Mouse (Mus musculus) testis, postnatal 10 days (tissue): ENCODE measurements around the gene Upk3bl.
A peak's percentile ranks its signal among the peaks of the same experiment; 100 is the strongest.
"Not testable (repeated sequence)": the region's sequence is repeated elsewhere in the genome, so short reads cannot be mapped to it uniquely, and the experiment has no call there.

Source experiments
- DNase-seq: peaks from one replicate; pipeline ENCODE4 v3.0.0; 2021; ENCODE audit warnings: low spot score

Upk3bl gene

GRCm38 (mm10) chr5:136045987-136046386 is 8.3 kb upstream of the Upk3bl start:
- peak; percentile 95 for DNase-seq

DNA sequence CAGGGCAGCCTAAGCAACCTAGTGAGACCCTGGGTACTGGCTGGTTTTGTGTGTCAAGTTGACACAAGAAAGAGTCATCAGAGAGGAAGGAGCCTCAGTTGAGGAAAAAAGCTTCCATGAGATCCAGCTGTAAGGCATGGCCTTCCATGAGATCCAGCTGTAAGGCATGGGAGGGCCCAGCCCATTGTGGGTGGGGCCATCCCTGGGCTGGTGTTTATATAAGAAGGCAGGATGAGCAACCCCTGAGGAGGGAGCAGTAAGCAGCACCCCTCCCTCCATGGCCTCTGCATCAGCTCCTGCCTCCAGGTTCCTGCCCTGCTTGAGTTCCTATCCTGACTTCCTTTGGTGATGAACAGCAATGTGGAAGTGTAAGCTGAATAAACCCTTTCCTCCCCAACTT is 5.8 kb upstream of the Upk3bl start:
- DNase-seq = not testable (repeated sequence)

- no peak for DNase-seq
Observed at GRCm38 (mm10) chr5:136049926-136050325, 4.4 kb upstream of the Upk3bl start.

DNA sequence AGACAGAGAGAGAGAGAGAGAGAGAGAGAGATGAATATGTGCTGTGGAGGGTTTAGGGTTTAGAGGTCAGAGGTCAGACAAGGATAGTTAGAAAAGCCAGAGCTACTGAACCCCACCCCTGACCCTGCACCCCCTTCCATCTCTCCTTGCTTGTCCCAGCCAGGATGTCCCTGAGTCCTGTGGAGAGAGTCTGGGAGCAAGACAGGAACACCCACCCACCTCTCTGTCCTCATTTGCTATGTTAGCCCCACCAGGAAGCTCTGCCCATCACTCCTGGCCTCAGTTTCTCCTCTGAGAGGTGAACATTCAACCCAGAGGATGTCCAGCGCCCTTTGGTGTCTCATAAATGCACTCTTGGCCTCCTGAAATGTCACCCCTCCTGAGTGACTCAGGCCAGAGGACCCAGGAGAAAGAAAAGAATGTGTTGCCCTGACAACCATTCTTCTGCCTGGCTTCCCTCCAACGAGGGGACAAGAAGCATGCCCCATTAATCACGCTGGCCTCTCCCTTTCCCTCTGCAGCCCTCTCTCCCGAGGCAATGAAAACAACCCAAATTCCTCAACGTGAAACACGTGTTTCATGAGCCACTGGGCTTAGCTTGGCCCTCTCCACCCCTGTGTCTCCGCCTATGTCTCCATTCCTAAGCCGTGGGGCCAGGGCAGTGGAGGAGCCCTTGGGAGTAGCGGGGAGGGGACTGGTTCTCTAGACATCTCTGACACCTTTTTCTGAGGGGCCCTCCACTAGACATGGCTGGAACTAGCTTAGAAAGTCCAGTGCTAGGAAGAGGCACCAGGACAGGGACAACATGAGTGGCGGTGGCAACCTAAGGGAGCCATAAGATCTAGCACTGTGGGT is 2.8 kb upstream of the Upk3bl start:
- no peak for DNase-seq

- DNase-seq = no peak
Observed at GRCm38 (mm10) chr5:136052861-136053655, 1.2 kb upstream of the Upk3bl start.

GRCm38 (mm10) chr5:136056062-136056461 is 1.8 kb downstream of the Upk3bl start:
- DNase-seq = no peak

GRCm38 (mm10) chr5:136057085-136057484 is 2.8 kb downstream of the Upk3bl start:
- DNase-seq = no peak

GRCm38 (mm10) chr5:136061567-136061966 is 7.3 kb downstream of the Upk3bl start:
- DNase-seq = peak; percentile 92

DNA sequence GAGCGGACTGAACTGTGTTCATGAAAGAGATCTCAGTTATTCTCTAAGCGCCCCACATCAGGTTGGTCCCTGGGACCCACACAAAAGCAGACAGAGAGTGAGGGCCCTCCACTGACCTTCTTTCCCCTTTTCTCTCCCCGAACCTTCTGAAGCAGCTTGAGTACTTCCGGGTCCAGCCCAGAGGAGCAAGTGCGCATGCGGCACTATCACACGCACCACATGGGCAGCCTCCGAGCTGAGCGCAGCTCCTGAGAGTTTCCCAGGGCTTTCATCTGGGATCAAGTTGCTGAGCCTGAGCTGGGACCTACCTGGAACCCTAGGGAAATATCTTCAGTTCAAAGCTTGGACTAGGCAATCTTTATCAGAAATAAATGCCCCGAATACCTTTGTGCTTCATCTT is 9.6 kb downstream of the Upk3bl start:
- no peak for DNase-seq

- DNase-seq = not testable (repeated sequence)
Observed at GRCm38 (mm10) chr5:136066404-136067148, 12.3 kb downstream of the Upk3bl start.

DNA sequence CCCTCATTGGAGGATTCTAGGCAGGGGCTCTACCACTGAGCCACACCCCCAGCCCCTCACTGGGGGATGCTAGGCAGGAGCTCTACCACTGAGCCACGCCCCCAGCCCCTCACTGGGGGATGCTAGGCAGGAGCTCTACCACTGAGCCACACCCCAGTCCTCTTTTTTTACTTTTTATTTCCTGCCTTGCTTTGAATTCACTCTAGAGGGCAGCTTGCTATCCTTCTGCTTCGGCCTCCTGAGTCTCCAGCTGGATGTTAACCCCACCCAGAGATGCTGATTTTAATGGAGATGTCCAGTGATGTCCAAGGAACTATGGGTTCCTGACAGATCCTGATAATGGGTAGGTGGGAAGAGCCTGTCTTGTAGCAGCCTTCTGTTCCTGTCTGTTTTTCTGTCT is 15.1 kb downstream of the Upk3bl start:
- DNase-seq = no peak

DNA sequence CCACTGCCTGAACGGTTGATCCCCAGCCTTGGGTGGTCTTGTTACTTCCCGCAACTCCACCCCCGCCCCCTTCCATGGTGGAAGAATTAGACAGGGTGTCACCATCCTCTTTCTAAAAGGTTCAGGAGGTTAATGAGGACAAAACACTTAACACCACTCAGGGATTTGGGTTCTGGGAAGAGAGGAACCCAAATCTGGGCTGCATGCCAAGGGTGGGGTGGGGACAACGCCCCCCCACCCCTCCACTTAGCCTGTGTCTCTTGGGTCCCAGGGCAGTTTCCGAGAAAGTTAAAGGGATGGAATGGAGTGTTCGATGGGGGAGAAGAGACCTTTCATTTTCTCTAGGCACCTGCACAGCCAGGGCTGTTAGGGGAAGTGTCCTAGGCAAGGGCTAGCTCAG is 18.8 kb downstream of the Upk3bl start:
- DNase-seq = no peak

GRCm38 (mm10) chr5:136073526-136073925 is 19.2 kb downstream of the Upk3bl start:
- DNase-seq = no peak

- DNase-seq = no peak
Observed at GRCm38 (mm10) chr5:136075076-136075475, 20.8 kb downstream of the Upk3bl start.

GRCm38 (mm10) chr5:136076284-136076683 is 22.0 kb downstream of the Upk3bl start:
- DNase-seq = no peak

DNA sequence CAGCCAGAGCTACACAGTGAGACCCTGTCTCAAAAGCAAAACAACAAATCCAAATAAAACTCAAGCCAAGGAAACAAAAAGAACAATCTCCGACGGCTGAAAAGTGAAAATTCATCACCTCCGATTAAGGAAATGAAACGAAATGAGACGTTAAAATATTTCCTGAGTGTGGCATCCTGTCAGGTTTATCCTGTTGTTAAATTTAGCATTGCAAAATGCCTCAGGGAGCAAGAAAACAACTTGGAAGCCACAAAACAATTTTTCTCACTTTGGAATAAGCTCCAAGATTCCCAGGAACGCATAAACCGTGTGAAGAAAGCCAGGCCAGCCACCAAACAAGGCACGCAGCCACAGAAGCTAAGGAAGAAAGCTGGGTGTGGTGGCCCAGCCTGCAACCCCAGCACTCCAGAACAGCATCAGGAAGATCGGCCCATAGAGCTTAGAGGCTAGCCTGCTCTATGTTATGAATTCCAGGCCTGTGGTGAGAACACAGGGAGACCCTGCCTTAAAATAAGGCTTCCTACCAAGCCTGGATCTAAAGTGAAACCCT is 22.8 kb downstream of the Upk3bl start:
- no peak for DNase-seq

- no peak for DNase-seq
Observed at GRCm38 (mm10) chr5:136078136-136078535, 23.8 kb downstream of the Upk3bl start.

- no peak for DNase-seq
Observed at GRCm38 (mm10) chr5:136082345-136082744, 28.1 kb downstream of the Upk3bl start.

GRCm38 (mm10) chr5:136083669-136084107 is 29.4 kb downstream of the Upk3bl start, which contains the start of gene Rasa4:
Gene Rasa4 (plus strand): TSS chr5:136083916.
- peak; percentile 94 for DNase-seq

DNA sequence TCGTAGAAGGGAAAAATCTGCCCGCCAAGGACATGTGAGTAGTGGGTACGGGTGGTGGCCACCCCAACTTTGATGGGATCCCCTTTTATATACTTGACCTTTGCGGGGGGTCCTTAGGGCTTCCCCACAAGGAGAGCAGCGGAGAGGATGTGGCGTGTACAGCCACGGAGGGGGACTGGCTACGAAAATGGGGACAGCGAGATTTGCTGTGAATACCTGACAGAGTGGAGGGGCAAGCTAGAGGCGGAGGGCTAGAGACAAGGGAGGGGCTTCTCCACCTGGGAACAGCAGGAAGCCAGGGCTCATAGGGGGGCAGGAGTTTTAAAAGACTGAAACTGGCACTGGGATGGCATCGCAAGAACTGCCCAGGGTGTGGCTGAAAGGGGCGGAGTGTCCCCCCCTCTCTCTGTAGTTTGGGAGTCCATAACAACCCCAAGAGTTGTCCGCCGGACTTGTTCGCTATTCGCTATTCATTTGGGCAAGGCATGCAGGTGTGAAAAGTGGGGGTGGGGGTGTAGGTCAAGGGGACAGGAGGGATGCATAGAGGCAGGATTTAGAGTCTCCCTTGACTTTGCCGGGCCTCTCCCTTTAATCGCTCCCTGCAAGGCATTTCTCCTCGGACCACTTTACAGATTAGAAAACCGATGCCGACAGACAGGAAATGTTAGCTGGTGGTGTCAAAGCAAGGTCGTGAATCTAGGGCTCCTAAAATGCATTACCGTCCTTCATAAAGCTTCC is 30.0 kb downstream of the Upk3bl start:
- no peak for DNase-seq
